Mouse (Mus musculus): ENCODE measurements around the gene Mgat3.
A peak's percentile ranks its signal among the peaks of the same experiment; 100 is the strongest.

Gene Mgat3

DNA sequence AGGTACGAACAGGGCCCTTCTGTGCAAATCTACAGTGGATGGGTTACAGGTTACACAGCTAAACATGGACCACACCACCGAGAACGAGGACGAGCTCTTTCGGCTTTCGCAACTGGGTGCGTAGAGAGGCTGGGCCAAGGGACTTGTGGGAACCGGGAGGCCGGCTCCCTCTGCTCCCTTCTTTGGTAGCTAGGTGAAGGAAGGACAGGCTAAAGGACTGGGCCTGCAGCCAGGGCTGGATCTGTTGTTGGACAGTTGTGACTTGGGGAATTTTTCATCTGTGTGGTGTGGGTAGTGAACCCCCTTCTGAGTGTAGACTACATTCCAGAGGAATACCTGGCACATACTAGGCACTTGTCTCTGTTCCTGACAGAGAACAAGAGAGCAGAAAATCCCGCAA, 20.9 kb upstream of the Mgat3 start:
- DNase-seq: no peak

DNA sequence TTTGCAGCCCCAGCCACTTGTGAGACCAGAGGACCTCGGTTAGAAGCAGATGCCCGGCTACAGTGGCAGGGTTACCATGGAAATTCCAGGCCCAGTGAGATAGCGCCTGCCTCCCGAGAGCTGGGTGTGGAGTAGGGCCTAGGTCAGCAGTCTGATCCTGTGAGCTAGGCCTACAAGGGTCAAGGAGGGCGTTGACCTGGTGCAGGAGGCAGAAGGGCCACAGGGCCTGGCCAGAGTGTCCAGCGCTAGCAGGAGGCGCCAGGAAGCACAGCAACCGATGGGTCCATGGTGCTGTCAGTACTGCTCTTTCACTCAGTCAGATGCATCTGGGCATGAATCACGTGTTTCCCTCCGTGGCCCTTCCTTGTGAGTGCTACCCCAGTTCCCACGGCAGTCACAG, 19.8 kb upstream of the Mgat3 start:
- DNase-seq: no peak

DNA sequence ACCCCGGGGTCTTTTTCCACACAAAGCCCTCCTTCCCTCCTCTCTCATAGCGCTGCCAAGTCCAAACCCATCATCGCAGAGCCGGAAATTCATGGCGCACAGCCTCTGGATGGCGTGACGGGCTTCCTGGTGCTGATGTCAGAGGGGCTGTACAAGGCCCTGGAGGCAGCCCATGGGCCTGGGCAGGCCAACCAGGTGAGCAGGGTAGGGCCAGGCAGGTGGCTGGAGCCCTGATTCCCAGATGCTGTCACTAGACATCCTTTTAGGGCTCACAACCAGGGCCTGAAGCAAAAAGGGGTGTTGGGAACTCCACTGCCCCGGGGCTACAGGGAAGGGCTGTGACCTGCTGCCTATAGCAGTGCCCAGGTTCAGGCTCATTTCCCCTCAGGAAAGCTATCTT, 17.8 kb upstream of the Mgat3 start:
- DNase-seq: no peak

DNA sequence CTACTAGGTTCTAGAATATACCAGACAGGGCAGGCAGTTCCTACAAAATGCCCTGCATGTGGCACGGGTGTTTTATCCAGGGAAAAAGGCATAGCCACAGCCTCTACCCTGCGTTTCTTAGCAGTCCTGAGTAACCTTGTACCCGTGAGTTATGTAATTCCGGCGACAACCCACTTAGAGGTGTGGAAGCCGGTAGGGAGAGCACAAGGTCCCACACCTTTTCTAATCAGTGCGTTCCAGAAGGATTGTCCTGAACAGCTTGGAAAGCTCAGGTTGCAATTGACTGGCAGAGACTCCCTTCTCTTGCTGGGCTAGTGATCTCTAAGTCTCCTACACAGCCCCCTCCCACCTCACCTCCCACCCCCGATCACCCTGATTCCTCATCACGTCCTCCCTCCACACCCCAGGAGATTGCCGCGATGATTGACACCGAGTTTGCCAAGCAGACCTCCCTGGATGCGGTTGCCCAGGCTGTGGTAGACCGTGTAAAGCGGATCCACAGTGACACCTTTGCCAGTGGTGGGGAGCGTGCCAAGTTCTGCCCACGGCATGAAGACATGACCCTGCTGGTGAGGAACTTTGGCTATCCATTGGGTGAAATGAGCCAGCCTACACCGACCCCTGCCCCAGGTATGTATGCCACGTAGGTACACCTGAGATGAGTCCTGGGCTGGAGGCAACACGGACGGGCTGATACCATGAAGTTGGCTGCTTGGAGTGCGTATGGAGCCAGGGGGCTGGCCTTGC, 16.2 kb upstream of the Mgat3 start:
- DNase-seq: no peak

DNA sequence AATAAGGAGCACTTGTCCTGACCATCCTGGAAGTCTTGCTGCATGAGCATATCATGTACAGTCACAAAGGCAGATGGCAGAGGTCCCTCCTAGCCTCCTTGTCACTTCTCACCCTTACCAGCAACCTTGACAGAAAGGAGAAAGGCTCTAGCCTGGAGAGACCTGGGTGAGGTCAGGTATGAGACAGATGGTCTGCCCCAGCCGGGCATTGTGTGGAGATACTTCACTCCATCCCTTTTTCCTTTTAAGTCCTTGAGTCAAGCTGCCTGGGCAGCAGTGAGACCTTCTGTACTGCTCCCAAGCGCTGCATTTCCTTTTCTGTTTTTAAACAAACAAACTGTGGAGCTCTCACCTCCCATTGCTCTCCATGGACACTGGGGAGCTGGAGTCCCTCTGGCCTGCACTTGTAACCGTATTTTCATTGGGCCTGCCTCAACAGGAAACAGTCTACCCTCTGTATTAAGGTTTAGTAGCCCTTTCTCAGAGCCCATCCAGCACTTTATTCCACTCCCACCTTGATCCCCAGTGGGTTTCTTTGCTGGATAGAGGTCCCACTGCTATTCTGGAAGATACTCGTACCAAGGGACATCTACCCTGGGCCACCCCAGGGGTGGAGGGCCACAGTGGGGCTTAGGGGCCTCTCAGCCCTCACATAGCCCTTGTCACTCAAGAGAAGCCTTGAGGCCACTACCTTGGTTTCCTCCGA, 15.4 kb upstream of the Mgat3 start:
- DNase-seq: no peak

DNA sequence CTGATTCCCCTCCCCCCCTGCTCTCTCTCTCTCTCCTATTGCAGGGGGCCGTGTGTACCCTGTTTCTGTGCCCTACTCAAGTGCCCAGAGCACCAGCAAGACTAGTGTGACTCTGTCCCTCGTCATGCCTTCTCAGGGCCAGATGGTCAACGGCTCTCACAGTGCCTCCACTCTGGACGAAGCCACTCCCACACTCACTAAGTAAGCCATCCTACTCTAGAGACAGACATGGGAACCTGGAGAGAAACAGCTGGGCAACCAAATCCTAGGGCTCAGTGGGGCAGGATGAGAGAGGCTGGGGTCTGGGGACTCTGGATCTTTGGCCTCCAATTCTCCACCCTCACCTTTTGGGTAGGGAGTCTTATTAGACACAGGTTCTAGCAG, 14.8 kb upstream of the Mgat3 start:
- DNase-seq: no peak

DNA sequence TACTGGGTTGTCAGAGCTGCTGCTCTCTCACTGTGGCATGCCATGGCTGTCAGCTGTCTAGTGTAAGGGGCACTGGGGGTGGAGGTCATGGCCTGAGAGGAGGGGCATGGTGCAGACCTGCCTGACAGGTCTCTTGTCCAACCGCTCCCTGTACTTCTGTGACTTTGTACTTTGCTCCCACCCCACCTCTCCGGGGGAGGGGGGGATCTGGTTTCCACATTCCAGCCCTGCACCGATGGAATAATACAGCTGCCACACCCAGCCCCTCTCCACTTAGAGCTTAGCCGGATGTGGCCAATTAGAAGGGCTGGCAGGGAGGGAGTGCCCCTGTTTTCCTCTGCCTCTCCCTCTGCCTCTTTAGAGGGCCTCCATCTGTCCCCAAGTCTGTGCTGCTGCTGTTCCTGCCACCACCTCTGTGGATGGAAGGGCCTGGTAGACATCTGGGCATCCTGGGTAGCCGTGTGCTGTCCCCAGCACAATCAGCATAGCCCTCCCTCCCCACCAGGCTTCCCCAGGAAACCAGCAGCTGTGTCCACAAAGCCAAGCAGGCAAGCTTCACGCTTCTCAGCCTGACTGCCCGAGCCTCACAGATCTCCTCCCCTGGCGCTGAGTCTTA, 14.1 kb upstream of the Mgat3 start:
- DNase-seq: no peak

DNA sequence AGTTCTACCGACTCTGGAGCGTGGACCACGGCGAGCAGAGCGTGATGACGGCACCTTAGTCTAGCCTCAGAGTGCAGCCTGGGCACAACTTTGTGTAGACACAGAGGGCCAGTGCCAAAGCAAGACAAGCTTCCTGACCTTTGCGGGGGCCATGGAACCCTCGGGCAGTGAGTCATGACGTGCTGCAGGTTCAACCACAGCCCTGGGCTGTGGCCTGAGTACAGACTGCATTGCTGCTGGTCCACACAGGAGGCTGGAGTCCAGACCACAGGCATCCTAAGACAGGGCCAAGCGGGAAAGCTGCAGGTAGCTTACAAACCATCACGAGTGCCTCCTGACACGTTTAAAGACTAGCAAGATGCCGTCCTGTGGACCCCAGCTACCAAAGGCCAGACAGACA, 13.3 kb upstream of the Mgat3 start:
- no peak for DNase-seq

DNA sequence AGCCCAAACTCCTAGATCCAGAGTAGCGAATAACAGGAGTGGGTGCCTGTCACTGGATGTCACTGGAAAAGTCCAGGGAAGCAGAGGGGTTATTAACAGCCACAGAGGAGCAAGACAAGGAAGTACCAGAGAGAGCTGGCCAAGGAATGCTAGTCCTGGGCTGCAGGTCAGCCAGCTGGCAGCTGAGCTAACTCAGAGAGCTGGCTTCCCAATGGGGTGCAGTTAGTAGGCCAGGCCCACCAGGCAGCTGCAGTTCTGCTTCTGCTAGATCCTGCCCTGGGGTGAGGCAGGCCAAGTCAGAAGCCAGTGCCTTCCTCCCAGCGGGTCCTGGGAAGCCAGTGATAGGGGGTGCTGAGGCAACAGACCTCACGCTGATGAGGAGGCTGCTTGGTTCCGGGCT, 12.8 kb upstream of the Mgat3 start:
- no peak for DNase-seq

DNA sequence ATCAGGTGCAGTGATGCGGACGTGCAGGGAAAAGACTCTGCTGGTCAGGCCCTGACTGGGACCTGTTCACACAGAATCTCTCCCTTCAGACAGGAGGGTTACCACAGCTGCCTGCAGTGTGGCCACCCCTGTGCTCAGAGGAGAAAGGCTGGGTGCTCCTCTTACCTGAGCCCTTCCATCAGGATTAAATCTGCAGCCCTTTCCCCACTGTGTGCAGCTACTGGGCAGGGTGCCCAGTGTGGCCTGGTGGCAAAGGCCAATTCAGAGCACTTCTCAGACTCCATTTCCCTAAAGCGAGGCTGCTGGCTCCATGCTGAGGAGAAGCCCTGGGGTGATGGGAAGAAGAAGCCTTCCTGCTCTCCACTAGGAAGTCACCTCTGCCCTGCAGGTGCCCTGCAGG, 12.3 kb upstream of the Mgat3 start:
- DNase-seq: no peak

DNA sequence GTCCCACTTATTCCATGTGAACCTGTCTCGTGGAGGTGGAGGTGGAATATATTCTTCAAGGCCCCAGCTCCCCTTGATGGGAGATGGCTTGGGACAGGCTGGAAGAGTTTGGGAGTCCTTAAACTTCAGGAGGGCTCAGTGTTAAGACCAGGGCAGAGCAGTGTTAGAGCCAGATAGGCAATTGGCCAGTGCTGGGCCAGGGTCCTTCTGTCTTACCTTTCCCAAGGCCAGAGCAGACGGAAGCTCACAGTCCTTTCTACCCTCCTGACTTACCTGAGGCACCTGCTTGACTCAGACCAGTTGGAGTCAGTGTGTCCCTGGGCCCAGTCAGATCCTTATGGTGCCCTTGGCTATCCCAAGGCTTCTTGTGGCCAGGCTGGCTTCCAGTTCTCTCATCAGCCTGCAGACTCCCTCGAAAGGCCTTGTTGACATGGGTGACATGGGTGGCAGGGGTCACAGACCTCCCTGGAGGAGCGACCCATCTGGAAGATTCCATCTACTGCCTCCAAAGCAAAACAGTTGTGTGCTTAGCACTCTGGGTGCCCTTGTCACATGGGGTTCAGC, 11.0 kb upstream of the Mgat3 start:
- no peak for DNase-seq

DNA sequence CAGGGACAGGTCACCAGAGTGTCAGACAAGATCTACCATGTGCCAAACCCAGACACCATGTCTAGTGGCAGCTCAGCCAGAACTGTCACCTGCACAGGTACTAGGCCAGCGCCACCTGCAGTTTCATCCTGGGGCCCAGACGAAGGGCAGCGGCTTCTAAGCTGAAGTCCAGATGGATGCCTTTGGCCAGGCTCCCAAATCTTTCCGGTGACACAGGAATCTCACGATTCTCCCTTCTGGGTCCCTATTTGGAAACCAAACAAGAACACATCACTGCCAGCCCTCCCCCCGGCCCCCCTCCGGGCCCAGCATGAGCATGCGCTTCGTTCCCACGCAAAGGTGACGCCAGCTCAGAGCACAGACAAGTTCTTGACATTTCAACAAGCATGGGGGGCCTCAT, 10.2 kb upstream of the Mgat3 start:
- DNase-seq: peak; percentile 72

DNA sequence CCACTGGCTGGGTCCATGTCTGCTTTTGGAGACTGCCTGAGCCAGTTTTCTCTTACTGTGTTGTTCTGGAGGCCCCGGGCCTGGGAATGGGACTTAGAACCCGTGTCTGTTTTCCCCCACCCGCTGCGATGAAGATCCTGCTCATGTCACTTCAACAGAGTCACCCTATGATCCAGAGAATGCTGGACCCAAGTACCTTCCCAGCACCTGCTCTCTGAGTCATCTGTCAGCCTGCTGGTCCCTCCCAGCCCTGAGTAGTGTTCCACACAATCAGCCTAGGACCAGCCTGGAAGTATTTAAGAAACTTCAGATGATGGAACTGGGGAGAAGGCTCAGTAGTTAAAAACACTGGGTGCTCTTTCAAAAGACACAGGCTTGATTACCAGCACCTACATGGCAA, 9.8 kb upstream of the Mgat3 start:
- no peak for DNase-seq

DNA sequence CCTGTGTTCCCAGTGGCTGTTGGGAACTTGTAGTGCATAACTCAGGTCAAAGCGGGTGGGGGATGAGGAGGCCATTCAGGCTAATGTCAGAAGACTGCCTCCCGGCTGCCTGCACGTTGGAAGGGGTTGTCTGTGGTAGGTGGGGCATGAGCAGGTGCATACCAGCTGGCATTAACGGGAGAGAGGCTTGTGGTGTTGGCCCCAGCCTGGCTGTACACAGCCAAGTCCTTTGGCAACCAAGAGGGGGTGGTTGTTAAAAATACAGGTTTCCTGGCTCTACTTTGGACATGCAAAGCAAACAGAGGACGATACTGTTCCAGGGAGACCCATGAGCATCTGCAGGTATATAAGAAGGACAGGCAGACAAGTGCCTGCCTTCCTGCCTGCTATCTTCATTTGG, 8.1 kb upstream of the Mgat3 start:
- DNase-seq: no peak

DNA sequence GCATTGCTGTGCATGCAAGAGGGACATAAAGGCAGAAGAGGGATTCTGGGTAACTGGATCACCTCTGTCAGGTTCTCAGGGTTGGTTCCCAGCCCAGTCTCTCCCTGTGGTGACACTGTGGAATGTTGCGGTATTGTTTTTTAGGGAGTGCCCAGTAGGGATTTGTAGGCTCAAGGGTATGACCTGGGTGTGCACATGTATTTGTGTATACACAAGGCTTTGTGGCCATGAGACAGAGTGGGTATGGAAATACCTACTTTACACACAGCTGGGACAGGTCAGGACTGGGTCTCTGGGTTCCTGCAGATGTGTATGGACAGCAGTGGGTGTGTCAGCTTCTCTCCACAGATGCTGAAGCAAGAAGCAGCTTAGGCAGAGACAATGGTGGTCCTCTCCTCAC, 4.0 kb upstream of the Mgat3 start:
- DNase-seq: no peak

DNA sequence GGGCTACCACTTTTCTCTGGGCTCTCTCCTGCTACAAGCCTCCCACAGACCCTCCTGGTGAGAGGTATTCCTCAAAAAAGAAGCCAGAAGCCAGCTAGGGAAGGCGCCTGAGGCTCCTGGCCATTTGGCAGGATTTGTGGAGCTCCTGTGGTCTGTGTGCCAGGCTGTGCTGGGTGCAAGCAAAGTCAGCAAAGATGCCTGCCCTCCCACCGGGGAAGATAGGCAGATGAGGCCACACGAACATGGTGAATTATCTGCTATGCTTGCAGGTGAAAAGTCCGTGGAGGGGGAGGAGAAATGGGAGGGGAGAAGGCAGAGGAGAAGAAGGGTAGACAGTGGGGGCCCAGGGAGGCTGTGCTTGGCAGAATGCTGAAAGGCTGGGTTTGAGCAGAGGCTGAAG, 3.2 kb upstream of the Mgat3 start:
- no peak for DNase-seq

DNA sequence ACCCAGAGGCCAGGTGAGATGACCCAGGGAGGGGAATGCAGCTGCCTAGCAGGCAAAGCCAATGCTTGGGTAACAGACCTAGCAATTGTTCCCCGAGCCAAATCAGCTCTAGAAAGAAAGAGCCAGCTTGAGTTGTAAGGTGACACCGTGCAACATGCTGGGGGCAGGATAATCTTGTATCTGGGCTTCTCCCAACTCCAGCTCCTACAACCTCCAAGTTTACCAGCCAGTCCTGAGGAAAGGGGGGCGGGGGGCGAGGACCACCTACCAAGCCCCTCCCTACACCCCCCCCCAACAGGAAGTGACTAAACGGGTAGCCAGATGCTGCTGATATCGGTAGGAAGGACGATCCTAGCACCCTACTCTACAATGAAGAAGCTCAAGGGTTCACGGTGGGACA, 2.2 kb upstream of the Mgat3 start:
- no peak for DNase-seq

DNA sequence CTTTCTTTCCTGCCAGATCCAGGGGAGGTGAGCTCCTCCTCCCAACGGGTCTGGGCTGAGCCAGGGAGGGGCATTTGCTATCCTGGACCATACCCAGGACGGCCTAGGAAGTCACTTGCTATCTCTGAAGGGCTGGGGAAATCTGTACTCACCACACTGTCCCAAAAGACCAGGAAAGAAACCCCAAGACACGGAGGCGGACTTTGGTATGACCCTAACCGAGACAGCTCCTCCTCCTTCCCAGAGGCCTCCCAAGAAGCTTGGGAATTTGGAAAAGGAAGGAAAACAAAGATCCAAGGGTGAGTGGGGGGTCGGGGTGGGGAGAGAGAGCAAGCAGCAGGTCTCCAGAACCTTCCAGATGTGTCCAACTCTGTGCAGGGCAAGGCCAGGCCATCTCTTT, 1.7 kb upstream of the Mgat3 start:
- DNase-seq: no peak

DNA sequence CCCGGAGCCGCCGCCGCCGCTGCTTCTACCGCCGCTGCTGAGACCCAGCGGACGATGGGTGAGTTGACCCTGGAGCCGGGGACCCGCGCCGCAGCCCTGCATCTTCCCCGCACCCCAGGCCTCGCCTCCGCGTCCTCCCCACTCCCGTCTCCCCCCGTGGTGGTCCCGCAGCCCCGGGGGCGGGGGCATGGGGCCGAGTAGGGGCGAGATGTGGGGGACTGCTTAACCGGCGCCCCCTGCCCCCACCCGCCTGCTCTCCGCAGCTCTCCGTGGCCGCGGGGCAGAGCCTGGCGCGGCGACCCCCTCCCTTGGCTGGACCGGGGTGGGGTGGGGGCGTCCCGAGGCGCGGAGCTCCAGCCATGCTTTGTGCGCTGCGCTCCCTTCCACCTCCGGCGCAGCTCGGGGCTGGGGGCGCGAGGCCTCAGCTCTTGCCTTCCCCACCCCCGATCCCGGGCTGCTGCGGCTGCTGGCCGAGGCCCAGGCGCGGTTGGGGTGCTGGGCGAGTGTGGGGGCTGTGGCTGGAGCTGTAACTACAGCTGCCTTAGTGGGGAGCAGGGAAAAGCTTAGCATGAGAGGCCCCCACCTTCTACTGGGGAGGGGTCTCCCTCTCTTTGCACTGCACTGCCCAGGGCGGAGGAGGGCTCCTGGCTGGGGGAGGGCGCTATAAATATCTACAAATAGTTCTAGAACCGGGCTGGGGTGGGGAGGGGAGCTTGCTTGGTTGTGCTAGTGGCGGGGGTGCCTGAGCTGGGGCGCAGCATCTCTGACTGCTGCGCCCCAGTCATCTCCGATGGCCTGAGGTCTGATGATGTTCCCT, 468 bp downstream of the Mgat3 start:
- DNase-seq: peak; percentile 61

DNA sequence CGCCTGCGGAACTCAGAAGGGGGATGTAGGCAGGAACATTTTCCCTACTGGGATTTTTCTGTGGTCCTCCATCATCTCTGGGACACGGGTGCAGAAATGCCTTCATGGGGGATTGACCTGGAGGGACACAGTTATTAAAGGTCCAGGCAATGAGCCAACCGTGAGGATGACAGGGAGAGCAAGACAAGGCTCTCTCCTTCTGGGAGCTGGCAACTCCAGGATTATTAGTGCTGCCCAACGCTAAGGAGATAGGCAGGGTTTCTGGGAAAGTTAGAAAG, 1.0 kb downstream of the Mgat3 start:
- no peak for DNase-seq

DNA sequence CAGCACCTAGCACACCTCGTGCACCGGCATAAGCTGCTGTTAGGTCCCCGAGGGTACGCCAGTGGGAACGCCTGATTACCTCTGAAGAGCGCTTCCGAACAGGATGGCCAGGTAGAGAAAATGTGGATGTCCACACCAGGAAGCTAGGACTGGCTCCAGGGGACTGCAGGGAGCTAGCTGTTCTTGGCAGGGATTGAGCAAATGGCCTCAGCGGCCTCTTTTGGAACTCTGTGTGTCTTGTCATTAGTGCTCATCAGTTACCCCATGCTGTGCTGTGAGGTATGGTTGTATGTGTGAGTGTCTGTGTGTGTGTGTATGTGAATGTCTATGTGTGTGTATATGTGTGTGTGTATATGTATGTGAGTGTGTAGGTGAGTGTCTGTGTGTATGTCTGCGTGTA, 1.8 kb downstream of the Mgat3 start:
- DNase-seq: no peak

DNA sequence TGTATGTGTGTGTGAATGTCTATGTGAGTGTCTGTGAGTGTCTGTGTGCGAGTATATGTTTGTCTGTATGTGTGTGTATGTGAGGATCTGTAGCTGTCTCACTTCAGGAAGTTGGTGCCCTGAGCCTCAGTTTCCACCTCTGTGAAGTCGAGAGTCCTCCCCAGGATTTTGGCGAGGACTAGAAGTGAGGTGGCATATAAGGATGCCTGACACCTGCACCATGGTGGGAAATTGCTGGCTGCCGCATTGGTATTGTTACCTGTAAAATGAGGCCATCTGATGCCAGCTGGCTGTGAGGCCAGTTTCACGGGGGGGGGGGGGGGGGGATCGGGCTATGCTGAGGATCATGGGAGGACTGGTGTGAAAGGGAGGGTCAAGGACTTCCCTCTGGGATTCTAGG, 2.2 kb downstream of the Mgat3 start:
- no peak for DNase-seq

DNA sequence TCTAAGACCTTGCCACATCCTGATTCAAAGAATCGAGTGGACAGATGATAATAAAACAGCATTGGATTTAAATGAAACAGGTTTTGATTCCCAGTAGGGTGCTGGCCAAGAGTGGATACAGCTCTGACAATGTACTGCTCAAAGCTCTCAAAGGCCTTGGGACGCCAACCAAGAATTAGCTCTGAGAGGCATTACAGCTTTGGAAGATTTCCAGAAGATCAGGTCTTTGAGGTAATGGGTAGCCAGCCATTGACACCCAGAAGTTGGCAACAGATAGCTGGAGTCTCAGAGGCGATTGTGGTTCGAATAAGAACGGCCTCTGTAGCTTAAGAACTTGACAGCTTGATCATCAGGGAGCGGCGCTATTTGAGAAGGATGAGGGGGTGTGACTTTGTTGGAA, 8.0 kb downstream of the Mgat3 start:
- no peak for DNase-seq
